Mouse (Mus musculus): ENCODE measurements around the gene Utp14a. TPM values are rescaled to one million over a fixed set of nuclear protein-coding genes. Genes with fewer than 3 reads are reported as not detected.

Gene Utp14a
- 29.7 and 41.2 TPM in 2 replicates for polyA plus RNA-seq (2012; rRNA removed)

GRCm38 (mm10) chrX:48256468-48257007 is at the start of gene Utp14a:
Utp14a (plus strand) TSS chrX:48256862.

GRCm38 (mm10) chrX:48208519-48209185 is 48.0 kb upstream of the Utp14a start, which contains the start of gene Zdhhc9:
Zdhhc9 (minus strand) TSS chrX:48208878.

Other genes with a start within 250 kb of the Utp14a start
- gene Apln, start 222.0 kb upstream of the Utp14a start, polyA plus RNA-seq (2012; rRNA removed), result 4.0 and 4.2 TPM in 2 replicates
- 1.4 and 1.8 TPM in 2 replicates for gene Xpnpep2, start 148.1 kb upstream of the Utp14a start, polyA plus RNA-seq (2012; rRNA removed)
- 1.1 and 1.3 TPM in 2 replicates for gene Sash3, start 110.4 kb upstream of the Utp14a start, polyA plus RNA-seq (2012; rRNA removed)
- gene Zdhhc9, start 48.0 kb upstream of the Utp14a start, polyA plus RNA-seq (2012; rRNA removed), result 20.4 and 28.4 TPM in 2 replicates
- 7.3 and 15.8 TPM in 2 replicates for gene Bcorl1, start 84.5 kb downstream of the Utp14a start, polyA plus RNA-seq (2012; rRNA removed)
- gene Elf4, start 206.3 kb downstream of the Utp14a start, polyA plus RNA-seq (2012; rRNA removed), result 3.0 and 5.8 TPM in 2 replicates